Mouse (Mus musculus) heart, embryonic 16.5 days (tissue): Measurements from ENCODE around the gene Syce1. TPM values are rescaled to one million over a fixed set of nuclear protein-coding genes. Genes with fewer than 3 reads are reported as not detected.
"Not testable (repeated sequence)": the region's sequence is repeated elsewhere in the genome, so short reads cannot be mapped to it uniquely, and the experiment has no call there.

ENCODE experiments used
- ATAC-seq: fragments of 200-750 bp; cut with Nextera tagmentation; replicated peaks from 2 replicates; pipeline ENCODE4 v1.8.0; 2017; ENCODE audit warnings: moderate number of reproducible peaks; ENCODE audit not compliant: insufficient read depth, low FRiP score; ENCODE audit errors: extremely low read depth
- H3K27ac ChIP-seq: fragments of 300-500 bp; sonication (generic); 2 replicates; pipeline ENCODE4 v1.5.1; 2014; ENCODE audit warnings: mild to moderate bottlenecking, low read length, control low read depth, moderate library complexity
- H3K27me3 ChIP-seq: fragments of 300-500 bp; sonication (generic); 2 replicates; pipeline ENCODE4 v1.6.1; 2014; ENCODE audit warnings: low read length, mixed read lengths; ENCODE audit not compliant: control insufficient read depth, insufficient read depth
- H3K36me3 ChIP-seq: fragments of 300-500 bp; sonication (generic); 2 replicates; pipeline ENCODE4 v1.6.1; 2014; ENCODE audit not compliant: control insufficient read depth, insufficient read depth
- H3K4me1 ChIP-seq: fragments of 300-500 bp; sonication (generic); 2 replicates; pipeline ENCODE4 v1.6.1; 2014; ENCODE audit warnings: low read length, mixed read lengths; ENCODE audit not compliant: control insufficient read depth, insufficient read depth
- H3K4me2 ChIP-seq: fragments of 300-500 bp; sonication (generic); 2 replicates; pipeline ENCODE4 v1.6.1; 2014; ENCODE audit warnings: low read depth, mild to moderate bottlenecking, control low read depth, low read length
- H3K4me3 ChIP-seq: fragments of 300-500 bp; sonication (generic); 2 replicates; pipeline ENCODE4 v1.5.1; 2014; ENCODE audit warnings: mild to moderate bottlenecking, control low read depth, low read length
- H3K9ac ChIP-seq: fragments of 300-500 bp; sonication (generic); 2 replicates; pipeline ENCODE4 v1.6.1; 2014; ENCODE audit warnings: low read length, control low read depth
- H3K9me3 ChIP-seq: fragments of 300-500 bp; sonication (generic); replicated peaks from 2 replicates; pipeline ENCODE4 v1.6.1; 2016; ENCODE audit warnings: low read length; ENCODE audit not compliant: control insufficient read depth
- WGBS: fragments of 180-500 bp; shearing (Covaris S2); extraction: QIAGEN DNeasy Blood & Tissue Kit; methylation state at CpG from one replicate; pipeline ENCODE4 v1.1.7; 2014; 5-methylcytosine and 5-hydroxymethylcytosine counted together
- polyA plus RNA-seq: library from polyadenylated mRNA; unstranded; fragments of >200 nt; fragmentation: Nextera tagmentation; extraction: Ambion mirVana; gene quantifications from 2 replicates; pipeline ENCODE4 v1.2.1, GENCODE M21; 2015

Gene Syce1
- polyA plus RNA-seq, 1 experiment from 2014 or later, result 0.34 TPM

DNA sequence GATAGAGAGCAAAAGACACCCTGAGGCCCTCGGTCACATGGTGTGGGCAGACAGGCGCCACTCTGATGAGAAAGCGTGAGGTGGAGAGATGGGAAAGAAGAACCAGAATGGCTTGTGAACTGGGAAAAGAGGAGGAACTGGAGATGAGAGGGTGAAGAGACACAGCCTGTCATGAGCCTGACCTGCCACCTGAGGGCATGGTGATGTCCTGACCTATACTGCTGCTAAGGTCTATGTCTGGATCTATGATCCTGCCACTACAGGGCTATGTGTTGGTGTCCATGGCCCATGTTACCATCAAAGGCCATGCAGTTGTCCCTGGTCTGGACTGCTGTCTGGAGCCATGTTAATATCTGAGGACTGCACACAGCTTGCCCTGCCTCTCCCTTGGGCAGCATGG is 10.0 kb upstream of the Syce1 start:
- ATAC-seq, result no peak
- Histone ChIP-seq H3K9ac (no peak overlapping the region), H3K4me3 (no peak overlapping the region), H3K4me2 (no peak overlapping the region), H3K36me3 (no peaks in the 10 kb centered on the region), H3K27me3 (no peaks in the 10 kb centered on the region), H3K9me3 (no peaks in the 10 kb centered on the region), H3K27ac (no peak overlapping the region), H3K4me1 (no peaks in the 10 kb centered on the region)
- 77% methylated on average over 3 of the region's 3 CpGs for WGBS

DNA sequence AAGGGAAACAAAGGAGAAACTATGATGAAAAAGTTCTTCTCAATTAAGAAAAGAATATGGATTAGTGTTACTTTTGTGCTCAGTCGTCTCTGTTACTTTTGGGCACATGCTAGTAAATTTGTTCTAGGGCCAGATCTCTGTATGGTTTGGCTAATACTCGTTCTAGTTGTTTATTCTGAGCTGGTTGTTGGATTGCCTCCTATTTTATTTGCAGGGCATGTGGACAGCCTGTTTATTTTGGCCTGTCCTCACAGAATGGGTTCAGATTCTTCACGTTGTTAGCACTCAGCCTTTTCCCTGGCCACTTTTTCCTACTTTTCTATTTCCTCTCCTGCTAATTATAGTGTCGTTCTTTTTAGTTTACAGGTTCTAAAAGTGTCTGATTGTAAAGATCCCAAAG is 5.9 kb upstream of the Syce1 start:
- Histone ChIP-seq H3K4me2 (no peak overlapping the region), H3K36me3 (no peaks in the 10 kb centered on the region), H3K27ac (no peak overlapping the region), H3K4me3 (no peak overlapping the region), H3K9me3 (0 out of 2 replicates have a peak, but pooled peaks cover 2% of the 10 kb centered on the region), H3K4me1 (no peaks in the 10 kb centered on the region), H3K9ac (no peak overlapping the region), H3K27me3 (no peaks in the 10 kb centered on the region)
- 50% methylated on average over 4 of the region's 4 CpGs for WGBS
- ATAC-seq, result no peak

DNA sequence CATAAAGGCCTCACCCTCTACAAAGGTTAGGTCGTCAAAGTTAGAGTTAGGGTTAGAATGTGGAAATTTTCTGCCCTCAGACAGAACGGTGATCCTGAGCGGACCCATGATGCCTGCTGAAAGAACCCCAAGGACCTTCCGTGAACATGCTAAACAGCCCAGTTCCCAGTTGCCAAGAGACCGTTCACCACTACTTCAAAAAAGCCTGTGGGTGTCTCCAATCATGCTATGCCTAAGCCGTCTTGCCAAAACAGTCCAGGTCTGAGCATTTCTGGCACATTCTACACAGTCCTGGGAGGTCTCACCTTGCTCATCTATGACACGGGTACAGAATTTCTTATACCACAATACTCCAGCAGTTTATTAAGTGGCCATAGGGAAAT is 392 bp upstream of the Syce1 start:
- Histone ChIP-seq H3K9ac (no peak overlapping the region), H3K4me2 (no peak overlapping the region), H3K4me3 (no peak overlapping the region), H3K36me3 (no peaks in the 10 kb centered on the region), H3K27me3 (no peaks in the 10 kb centered on the region), H3K9me3 (0 out of 2 replicates have a peak, but pooled peaks cover 2% of the 10 kb centered on the region), H3K4me1 (no peaks in the 10 kb centered on the region), H3K27ac (no peak overlapping the region)
- ATAC-seq, result no peak
- WGBS, result 77% methylated on average over 7 of the region's 7 CpGs

DNA sequence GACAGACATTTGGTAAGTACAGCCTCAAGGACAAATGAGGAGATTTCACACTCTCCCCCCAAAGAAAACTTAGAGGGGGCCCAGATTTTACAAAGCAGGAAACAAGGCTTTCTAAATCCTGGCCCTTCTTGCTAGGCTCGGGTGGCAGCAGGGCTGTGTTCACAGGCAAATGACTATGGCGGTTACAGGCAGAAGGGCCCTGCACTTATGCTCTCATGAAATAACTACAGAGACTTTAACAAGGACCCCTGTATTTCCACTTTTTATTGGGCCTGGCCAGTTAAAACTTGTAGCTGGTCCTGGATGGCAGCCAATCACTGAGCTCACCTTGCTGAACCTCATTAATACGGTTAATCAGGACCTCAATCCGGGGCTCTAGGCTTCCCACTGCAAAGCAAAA is 7.1 kb downstream of the Syce1 start:
- Histone ChIP-seq H3K4me2 (no peak overlapping the region), H3K4me1 (no peaks in the 10 kb centered on the region), H3K4me3 (no peak overlapping the region), H3K9me3 (no peaks in the 10 kb centered on the region), H3K27ac (no peak overlapping the region), H3K27me3 (no peaks in the 10 kb centered on the region), H3K9ac (no peak overlapping the region), H3K36me3 (no peaks in the 10 kb centered on the region)
- no peak for ATAC-seq
- 78% methylated on average over 4 of the region's 4 CpGs for WGBS

DNA sequence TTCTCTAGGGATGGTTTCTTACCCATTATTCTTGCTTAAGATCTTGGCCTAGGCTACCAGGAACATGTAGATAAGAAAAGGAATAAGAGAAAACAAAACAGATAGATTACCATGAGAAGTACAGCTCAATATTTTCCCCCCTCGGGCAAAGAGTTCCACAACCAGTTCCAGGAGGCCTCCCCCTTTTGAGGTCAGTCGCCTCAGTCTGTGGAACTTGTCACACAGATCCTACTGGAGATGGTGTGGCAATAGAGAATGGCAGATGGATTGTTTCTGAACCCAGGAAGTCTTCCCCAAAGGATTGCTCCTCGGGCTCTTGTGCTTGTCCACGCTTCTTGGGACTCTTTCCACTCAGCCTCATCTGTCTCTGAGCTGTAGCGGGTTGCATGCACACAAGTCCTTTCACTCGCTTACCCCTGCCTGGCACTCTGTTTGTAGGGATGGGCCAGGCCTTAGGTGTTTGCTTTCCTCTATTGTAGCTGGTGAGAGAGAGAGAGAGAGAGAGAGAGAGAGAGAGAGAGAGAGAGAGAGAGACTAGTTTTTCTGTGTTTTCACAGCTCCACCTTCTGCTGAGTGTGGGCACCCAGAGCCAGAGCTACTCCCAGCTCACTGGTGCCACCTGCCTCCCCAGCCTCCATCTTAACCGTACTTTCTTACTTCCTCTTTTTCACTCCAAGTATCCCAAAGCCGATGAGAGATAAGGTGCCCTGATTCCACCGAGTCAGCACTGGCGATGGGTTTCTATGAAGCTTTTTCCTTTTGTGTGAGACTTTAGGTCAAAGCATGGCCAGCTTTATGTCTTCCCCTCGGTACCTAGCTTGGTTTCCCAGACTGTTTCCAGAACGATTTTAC is 21.5 kb downstream of the Syce1 start:
- no peaks in the 10 kb centered on the region for H3K9me3 ChIP-seq
- ATAC-seq, result no peak
- H3K4me2 ChIP-seq, result no peak overlapping the region
- H3K4me1 ChIP-seq, result no peaks in the 10 kb centered on the region
- no peak overlapping the region for H3K27ac ChIP-seq
- H3K9ac ChIP-seq, result no peak overlapping the region
- H3K36me3 ChIP-seq, result no peaks in the 10 kb centered on the region
- no peaks in the 10 kb centered on the region for H3K27me3 ChIP-seq
- no peak overlapping the region for H3K4me3 ChIP-seq
- 60% methylated on average over 12 of the region's 12 CpGs for WGBS

DNA sequence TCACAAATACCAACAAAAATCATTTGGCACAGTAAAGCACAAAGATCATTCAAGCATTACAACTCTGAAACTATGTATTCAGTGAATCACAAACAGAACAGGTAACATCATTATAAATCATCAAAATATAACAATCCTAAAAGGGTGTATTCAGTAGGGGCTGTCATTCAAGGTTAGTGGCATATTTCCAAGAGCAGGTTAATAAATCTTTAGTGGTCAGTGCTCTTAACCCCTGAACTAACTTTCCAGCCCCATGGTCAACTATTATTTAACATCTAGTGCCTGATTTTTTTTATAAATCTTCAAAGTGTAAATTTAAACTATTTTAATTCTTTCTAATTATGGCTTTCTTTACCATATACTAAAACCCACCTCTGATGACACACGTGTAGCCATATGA is 22.3 kb downstream of the Syce1 start:
- H3K27ac ChIP-seq, H3K4me2 ChIP-seq, H3K9me3 ChIP-seq, ATAC-seq, H3K9ac ChIP-seq, H3K36me3 ChIP-seq, H3K27me3 ChIP-seq, H3K4me3 ChIP-seq, H3K4me1 ChIP-seq: not testable (repeated sequence)
- WGBS, result 59% methylated on average over 1 of the region's 1 CpGs

DNA sequence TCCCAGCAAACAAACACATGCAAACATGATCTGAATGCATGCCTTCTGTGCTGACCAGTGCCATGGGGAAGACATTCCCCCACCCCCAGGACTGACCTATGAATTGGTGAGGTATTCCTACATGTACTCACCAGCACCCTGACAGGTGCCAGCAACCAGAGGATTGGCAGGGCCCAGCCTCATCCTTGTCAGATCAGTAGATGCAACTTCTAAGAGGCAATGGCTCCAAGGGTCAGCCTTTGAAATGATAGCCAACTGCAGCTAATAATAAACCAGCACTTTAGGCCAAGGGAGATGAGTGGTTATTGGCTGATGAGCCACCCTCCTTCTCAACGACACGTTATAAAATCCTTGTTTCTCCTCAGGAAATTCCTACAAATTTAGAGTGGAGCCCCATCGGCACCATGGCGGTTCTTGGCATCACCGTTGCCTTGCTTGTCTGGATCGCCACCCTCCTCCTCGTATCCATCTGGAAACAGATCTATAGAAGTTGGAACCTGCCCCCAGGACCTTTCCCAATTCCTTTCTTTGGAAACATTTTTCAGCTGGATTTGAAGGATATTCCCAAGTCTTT is 24.1 kb downstream of the Syce1 start, which contains the start of gene Cyp2e1:
Gene Cyp2e1 (plus strand): TSS at position 293 of the 574 bp plus-strand sequence.
- no peaks in the 10 kb centered on the region for H3K9me3 ChIP-seq
- H3K4me2 ChIP-seq, result no peak within 1 kb of the TSS
- no peak for ATAC-seq
- no peak within 1 kb of the TSS for H3K27ac ChIP-seq
- WGBS, result 79% methylated on average over 7 of the region's 7 CpGs
- H3K4me1 ChIP-seq, result no peaks in the 10 kb centered on the region
- no peak within 1 kb of the TSS for H3K4me3 ChIP-seq
- no peaks in the 10 kb centered on the region for H3K27me3 ChIP-seq
- no peak within 1 kb of the TSS for H3K9ac ChIP-seq
- no peaks in the 10 kb centered on the region for H3K36me3 ChIP-seq

DNA sequence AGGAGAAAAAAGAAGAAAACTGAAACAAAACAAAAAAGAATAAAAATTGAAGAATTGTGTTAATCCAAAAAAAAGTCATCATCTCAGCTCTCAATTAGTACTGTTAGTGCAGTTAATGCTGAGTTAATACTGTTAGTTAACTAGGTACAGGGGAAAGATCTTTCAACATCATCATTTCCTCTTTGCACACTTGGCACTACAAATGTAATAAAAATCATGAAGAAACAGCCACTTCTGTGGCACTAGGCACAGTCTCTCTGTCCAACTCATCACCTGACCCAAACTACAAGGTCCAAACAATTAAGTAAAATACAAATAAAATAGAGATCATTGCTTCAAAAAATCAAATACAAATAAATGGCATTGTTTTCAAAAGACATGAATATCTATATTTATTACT is 27.0 kb downstream of the Syce1 start:
- H3K4me1 ChIP-seq, result no peaks in the 10 kb centered on the region
- no peaks in the 10 kb centered on the region for H3K9me3 ChIP-seq
- H3K9ac ChIP-seq, result no peak overlapping the region
- no peak overlapping the region for H3K4me2 ChIP-seq
- no peak overlapping the region for H3K27ac ChIP-seq
- H3K27me3 ChIP-seq, result no peaks in the 10 kb centered on the region
- no peak overlapping the region for H3K4me3 ChIP-seq
- no peaks in the 10 kb centered on the region for H3K36me3 ChIP-seq
- no peak for ATAC-seq

DNA sequence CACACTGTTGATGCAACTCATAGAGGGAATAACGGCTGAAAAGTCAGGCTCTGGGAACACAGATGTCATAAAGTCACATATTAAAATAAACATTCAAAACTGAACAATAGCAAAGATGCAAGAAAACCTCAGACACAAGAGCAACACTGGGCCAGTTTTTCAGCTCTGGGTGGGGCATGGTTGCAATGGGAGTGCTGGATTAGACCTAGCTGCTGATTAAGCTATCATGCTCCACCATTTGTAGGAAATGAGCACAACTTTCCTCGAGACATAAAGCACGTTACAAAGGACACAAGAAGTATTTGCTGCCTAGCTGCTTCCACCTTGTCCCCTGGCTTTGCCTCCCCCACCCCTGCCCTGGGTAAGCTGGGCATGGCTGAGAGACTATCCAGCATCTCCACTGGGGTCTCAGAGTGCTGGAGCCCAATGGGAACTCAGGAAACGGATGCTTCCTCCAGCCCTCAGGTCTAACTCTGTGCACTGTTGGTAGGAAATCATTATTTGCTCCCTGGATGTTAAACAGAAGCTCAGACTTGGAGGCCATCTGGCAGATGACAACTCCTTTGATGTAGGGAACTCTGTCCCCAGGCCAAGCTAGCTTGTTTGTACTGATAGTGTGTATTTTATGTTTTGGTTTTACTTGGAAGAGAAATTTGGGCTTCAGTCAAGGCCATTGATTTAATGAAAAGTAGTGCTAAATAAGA is 31.3 kb downstream of the Syce1 start:
- peaks cover 4% of the 10 kb centered on the region; the same call in 1 of the 2 replicates for H3K9me3 ChIP-seq
- ATAC-seq, result no peak; the same call in 1 of the 2 replicates
- H3K9ac ChIP-seq, result no peak overlapping the region
- no peaks in the 10 kb centered on the region for H3K36me3 ChIP-seq
- no peak overlapping the region for H3K4me3 ChIP-seq
- H3K27me3 ChIP-seq, result no peaks in the 10 kb centered on the region
- no peak overlapping the region for H3K27ac ChIP-seq
- H3K4me1 ChIP-seq, result no peaks in the 10 kb centered on the region
- no peak overlapping the region for H3K4me2 ChIP-seq
- WGBS, result 59% methylated on average over 4 of the region's 4 CpGs
